Mouse (Mus musculus) adrenal gland, adult 18-20 months (tissue): ENCODE measurements around the gene Olfr726. TPM values are rescaled to one million over a fixed set of nuclear protein-coding genes. Genes with fewer than 3 reads are reported as not detected.
A peak's percentile ranks its signal among the peaks of the same experiment; 100 is the strongest.

Experiments
- DNase-seq, 2 experiments: peaks; one replicate each; pipeline ENCODE4 v3.0.0; 2021 to 2022; ENCODE audit warnings: low spot score in 2 of 2
- long read RNA-seq, 2 experiments: library from polyadenylated mRNA; stranded (forward); transcript quantifications; one replicate each; pipeline ENCODE4 v2.0.0; 2021
- total RNA-seq, 2 experiments: library from RNA; stranded (reverse); gene quantifications; 1 replicate in 1 of 2; 2 replicates in 1 of 2; pipeline ENCODE4 v1.2.3; 2021

Olfr726 gene
- not detected for total RNA-seq
- long read RNA-seq, experiment 1 = 0 reads
- long read RNA-seq, experiment 2 = 0 reads

DNA sequence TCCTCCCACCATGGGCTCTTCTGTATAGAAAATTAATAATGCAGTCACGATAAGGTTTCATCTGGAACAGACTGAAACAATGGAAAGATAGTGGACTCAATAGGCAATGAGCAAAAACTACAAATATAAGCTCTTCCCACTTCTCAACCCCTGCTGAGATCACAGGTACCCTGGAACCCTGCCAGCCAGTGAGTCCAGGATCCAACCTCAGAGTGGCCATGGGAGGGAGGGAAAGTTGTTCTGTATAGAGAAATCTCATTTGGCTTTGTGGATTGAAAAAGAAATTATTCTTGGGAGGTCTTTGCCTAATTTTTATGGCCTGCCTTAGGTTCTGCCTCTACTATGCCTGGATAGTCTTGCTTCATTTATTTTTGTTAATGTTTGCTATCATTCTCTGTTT is at the start of gene Olfr726:
Gene Olfr726 (minus strand): TSS at position 101 of the 400 bp plus-strand sequence.
- no peak for DNase-seq

DNA sequence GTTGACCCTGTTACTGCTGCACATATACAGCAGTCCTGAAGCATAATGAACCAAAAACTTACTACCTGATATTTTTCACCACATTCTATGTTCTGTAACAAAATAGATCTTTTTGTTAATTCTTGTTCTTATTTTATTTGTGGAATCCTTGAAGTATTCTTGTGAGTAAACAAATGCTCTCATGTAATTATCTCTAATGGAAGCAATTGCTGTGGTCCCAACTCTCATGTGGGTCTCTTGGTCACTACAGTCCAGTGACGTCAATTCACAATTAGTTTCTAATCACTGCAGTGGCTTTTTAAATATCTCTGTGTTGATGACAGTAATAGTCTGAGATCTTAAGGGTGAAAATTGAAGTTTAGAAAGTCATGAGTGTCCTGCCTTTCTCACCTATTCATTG is 32.1 kb upstream of the Olfr726 start, which contains the start of gene Olfr727:
Gene Olfr727 (plus strand): TSS at position 301 of the 400 bp plus-strand sequence.
- no peak for DNase-seq

DNA sequence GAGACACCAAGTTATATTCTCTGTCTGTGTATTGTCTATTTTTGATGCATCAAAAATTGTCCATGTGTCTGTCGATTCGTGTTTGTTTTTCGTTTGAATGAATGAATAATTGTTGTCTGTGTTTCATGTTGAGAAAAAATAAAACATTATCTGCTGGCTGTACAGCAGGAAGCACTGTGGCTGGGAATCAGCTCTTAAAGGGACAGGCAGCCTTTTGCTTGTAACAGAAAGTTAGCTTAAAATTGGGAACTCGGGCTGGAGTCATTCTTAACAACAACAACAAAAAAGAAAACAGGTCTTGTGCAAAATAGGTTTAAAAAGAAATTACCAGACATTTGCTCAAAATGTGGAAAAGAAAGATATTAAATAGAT is 28.0 kb downstream of the Olfr726 start:
- DNase-seq = no peak

DNA sequence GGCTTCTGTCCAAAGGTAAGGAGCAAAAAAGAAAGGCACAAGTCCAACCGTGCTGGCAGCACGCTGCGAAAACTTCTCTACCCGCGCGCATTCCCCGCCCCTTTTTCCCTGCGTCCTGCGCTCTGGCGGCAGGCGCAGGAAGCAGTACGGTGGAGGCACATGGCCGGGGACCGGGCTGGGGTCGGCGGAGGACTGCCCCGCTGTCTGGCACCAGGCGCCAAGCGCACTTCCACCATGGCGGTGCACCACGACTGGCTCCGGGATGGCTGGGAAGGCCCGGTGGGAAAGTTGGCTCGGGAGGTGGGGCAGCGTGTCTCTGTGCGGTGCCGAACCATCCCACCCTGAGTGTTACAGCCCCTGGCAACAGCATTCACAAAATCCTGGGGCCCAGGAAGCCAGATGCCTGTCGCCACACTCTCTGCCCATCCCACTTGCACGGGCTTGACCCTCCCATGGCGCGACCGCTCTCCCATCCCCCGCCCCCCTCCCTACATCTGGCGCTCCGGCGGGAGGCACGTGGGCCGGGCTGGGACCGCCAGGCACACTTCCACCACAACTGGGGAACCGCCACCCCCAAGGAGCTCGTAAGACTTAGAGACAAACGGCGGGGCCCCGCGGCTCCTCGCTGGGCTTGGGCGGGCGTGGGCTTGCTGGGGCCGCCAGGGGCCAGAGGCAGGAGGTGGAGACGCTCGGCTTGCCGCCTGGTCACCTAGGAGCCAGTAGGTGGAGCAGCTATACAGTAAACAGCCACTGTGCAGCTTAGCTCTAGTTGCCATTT is 28.6 kb downstream of the Olfr726 start:
- DNase-seq = peak; percentile 27 to 43

DNA sequence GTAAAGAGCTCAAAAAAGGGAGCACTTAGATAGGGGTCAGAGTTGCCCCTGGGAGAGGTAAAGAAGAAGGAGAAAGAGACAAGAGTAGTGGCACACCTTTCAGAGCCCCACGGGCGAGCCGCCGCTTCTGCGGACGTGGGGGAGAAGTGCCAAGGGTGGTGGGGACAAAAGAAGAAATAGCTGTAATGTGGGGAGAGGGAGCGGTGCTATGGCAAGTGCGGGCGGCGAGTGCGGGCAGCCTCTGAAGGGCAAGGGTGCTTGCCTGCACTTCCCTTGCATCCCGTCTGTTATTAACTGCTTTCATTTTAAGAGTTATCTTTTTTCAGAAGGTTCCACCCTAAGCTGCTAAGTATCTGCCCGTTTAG is 29.2 kb downstream of the Olfr726 start:
- DNase-seq = no peak

DNA sequence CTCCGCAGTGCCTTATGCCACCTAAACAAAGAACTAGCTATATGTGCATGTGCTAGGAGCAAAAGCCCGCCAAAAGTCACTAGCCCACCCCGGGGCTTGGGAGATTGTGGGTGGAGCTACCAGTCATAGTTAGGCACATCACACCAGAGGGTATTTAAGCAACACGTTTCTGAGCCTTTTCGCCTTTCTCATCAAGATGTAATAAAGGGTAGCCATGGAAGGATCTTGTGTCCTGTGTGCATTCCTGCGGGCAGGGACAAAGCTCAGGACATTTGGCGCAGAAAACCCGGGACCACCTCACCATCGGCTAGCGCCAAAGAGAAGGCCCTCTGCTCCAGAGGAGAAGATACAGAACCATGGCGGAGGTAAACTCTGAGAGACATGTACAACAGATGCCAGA is 29.6 kb downstream of the Olfr726 start:
- no peak for DNase-seq

DNA sequence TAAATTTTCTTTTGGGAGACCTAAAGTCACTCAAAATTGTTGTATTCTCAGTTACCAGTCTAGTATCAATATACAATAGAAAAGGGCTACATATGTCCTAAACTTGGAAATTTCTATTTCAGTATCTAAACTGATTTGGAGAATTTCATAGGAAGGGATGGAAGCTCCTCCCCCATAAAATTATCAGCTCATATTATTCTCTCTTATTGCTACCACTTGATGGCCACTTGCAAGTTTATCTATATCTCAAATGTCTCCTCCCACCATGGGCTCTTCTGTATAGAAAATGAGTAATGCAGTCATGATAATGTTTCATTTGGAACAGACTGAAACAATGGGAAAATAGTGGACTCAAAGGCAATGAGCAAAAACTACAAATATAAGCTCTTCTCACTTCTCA is 50.5 kb downstream of the Olfr726 start, which contains the start of gene Olfr725:
Gene Olfr725 (minus strand): TSS at position 101 of the 400 bp plus-strand sequence.
- no peak for DNase-seq

Other genes with a start within 250 kb of the Olfr726 start
- gene Olfr722, start 189.0 kb downstream of the Olfr726 start, total RNA-seq = not detected
- gene Olfr723, start 159.2 kb downstream of the Olfr726 start, total RNA-seq = not detected
- gene Olfr724, start 127.7 kb downstream of the Olfr726 start, total RNA-seq = not detected
- not detected for gene Olfr725, start 50.6 kb downstream of the Olfr726 start, total RNA-seq
- gene Olfr727, start 32.2 kb upstream of the Olfr726 start, total RNA-seq = not detected
- gene Olfr728, start 51.7 kb upstream of the Olfr726 start, total RNA-seq = not detected
- not detected for gene Olfr729, start 62.0 kb upstream of the Olfr726 start, total RNA-seq
- not detected for gene Olfr730, start 97.2 kb upstream of the Olfr726 start, total RNA-seq
- gene Olfr731, start 150.9 kb upstream of the Olfr726 start, total RNA-seq = not detected
- not detected for gene Olfr732, start 193.3 kb upstream of the Olfr726 start, total RNA-seq
- not detected for gene Olfr733, start 210.6 kb upstream of the Olfr726 start, total RNA-seq
- gene Olfr734, start 235.8 kb upstream of the Olfr726 start, total RNA-seq = not detected